Mouse (Mus musculus) E14TG2a.4 (cell line): ENCODE measurements around the gene Ubap2l.

Experiments
- CTCF ChIP-seq: conservative IDR thresholded peaks from 2 replicates; pipeline ENCODE4 v1.5.1; 2014; ENCODE audit warnings: low read length
- NANOG ChIP-seq: IDR thresholded peaks from 2 replicates; pipeline ENCODE4 v1.6.1; 2014; ENCODE audit warnings: borderline replicate concordance, low read length, mixed read lengths
- POU5F1 ChIP-seq: IDR thresholded peaks from 2 replicates; pipeline ENCODE4 v1.6.1; 2014; ENCODE audit warnings: low read length, borderline replicate concordance

DNA sequence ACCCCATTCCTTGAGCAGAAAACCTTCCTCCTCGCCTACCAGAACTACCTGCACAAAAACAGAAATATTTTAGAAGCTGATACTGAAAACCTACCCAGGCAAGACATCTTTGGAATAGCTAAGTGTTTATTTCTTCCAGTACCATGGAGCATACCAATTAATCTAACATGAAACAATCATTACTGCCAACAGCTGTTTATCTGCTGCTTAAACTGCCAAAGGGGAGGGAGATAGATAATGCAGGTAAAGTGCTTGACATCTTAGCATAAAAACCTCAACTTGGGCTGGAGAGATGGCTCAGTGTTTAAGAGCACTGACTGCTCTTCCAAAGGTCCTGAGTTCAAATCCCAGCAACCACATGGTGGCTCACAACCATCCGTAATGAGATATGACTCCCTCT, 17.8 kb downstream of the Ubap2l start:
- TF ChIP-seq CTCF: no peak
- no peak for TF ChIP-seq NANOG
- TF ChIP-seq POU5F1: no peak
